Mouse (Mus musculus): Measurements from ENCODE around the gene Farsb. TPM values are rescaled to one million over a fixed set of nuclear protein-coding genes. Genes with fewer than 3 reads are reported as not detected.

The Farsb gene
- total and polyA plus RNA-seq, 3 experiments, result 119 to 154 (median 122) TPM

GRCm38 (mm10) chr1:78420271-78420670 lies 68.4 kb downstream of the Farsb start:
- DNase-seq (ENCODE audit: low read depth, low spot score), result no peak
- Histone ChIP-seq H3K4me3 (ENCODE audit: control insufficient read depth in 1 of 2, insufficient read depth in 1 of 2, low read depth in 2 of 2, low read length in 2 of 2) (no peak overlapping the region), H3K9ac (ENCODE audit: control insufficient read depth, low read depth, low read length, poor library complexity, severe bottlenecking) (no peak overlapping the region), H3K9me3 (replicated peaks; ENCODE audit: insufficient read depth, low read length) (no peaks in the 10 kb centered on the region), H3K36me3 (ENCODE audit: control insufficient read depth in 1 of 2, insufficient read depth in 2 of 2, low read length in 2 of 2) (peaks cover 0 to 10% of the 10 kb centered on the region in 2 experiments; a peak in 2 of 4 replicates), H3K79me2 (ENCODE audit: control insufficient read depth, insufficient read depth, low read length, poor library complexity) (no peaks in the 10 kb centered on the region), H3K27ac (ENCODE audit: control insufficient read depth, low read depth, low read length) (no peak overlapping the region), H3K4me1 (ENCODE audit: control insufficient read depth in 1 of 2, insufficient read depth in 2 of 2, low read length in 2 of 2) (no peaks in the 10 kb centered on the region), H3K27me3 (ENCODE audit: control insufficient read depth in 1 of 2, insufficient read depth in 2 of 2, low read length in 2 of 2) (no peaks in the 10 kb centered on the region)
- TF ChIP-seq JUND (IDR thresholded peaks at IDR 0.05; ENCODE audit: low read depth, low read length) (no peak), ZC3H11A (IDR thresholded peaks at IDR 0.05; ENCODE audit: low read depth, low read length) (no peak), KAT2A (conservative IDR thresholded peaks at IDR 0.05; ENCODE audit: low read depth, low read length) (no peak), TAL1 (IDR thresholded peaks at IDR 0.05; ENCODE audit: low read length) (no peak), RCOR1 (IDR thresholded peaks at IDR 0.05; ENCODE audit: low read depth, low read length) (no peak), TBP (IDR thresholded peaks at IDR 0.05; ENCODE audit: low read depth, low read length) (no peak), ZNF384 (IDR thresholded peaks at IDR 0.05; ENCODE audit: low read depth, low read length) (no peak), MYC (IDR thresholded peaks at IDR 0.05; ENCODE audit: low read depth, low read length) (no peak), MEF2A (IDR thresholded peaks at IDR 0.05; ENCODE audit: extremely low read depth, insufficient replicate concordance, low read depth, low read length, poor library complexity, severe bottlenecking) (no peak), POLR2AphosphoS5 (IDR thresholded peaks at IDR 0.05; ENCODE audit: borderline replicate concordance, low read depth, low read length) (no peak), POLR2AphosphoS2 (IDR thresholded peaks at IDR 0.05; ENCODE audit: low read length) (no peak), EP300 (IDR thresholded peaks at IDR 0.05; ENCODE audit: low read depth in 1 of 2, low read length in 2 of 2) (no peak), CHD1 (IDR thresholded peaks at IDR 0.05; ENCODE audit: low read depth, low read length) (no peak), POLR2A (IDR thresholded peaks at IDR 0.05; ENCODE audit: control insufficient read depth in 1 of 2, insufficient read depth in 1 of 2, low read depth in 1 of 2, low read length in 2 of 2, poor library complexity in 1 of 2) (no peak)

DNA sequence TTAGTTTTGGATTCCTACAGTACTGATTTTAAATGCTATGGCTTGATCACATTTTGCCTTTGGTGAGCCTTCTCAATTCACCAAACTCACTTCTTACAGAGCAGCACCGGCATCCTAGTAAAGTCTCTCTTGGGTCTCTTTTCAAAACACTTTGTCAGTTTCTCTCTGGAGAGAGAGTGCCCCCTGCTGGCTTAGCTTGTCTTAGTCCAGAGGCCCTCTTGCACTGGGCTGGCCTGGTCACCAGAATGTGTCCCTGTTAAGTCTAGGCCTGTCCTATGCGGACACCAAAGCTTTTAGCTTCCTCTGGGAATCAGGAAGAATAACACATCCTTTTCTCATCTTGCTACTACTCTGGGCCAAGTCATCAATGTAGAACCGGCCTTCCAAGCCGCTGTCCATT lies 69.1 kb downstream of the Farsb start:
- H3K4me3 ChIP-seq (ENCODE audit: control insufficient read depth in 1 of 2, insufficient read depth in 1 of 2, low read depth in 2 of 2, low read length in 2 of 2), result no peak overlapping the region
- DNase-seq (ENCODE audit: low read depth, low spot score), result peak; percentile 54
- H3K36me3 ChIP-seq (ENCODE audit: control insufficient read depth in 1 of 2, insufficient read depth in 2 of 2, low read length in 2 of 2), result peaks cover 0 to 8% of the 10 kb centered on the region in 2 experiments; a peak in 2 of 4 replicates
- H3K9me3 ChIP-seq (replicated peaks; ENCODE audit: insufficient read depth, low read length), result no peaks in the 10 kb centered on the region
- H3K9ac ChIP-seq (ENCODE audit: control insufficient read depth, low read depth, low read length, poor library complexity, severe bottlenecking), result no peak overlapping the region
- no peaks in the 10 kb centered on the region for H3K27me3 ChIP-seq (ENCODE audit: control insufficient read depth in 1 of 2, insufficient read depth in 2 of 2, low read length in 2 of 2)
- no peaks in the 10 kb centered on the region for H3K79me2 ChIP-seq (ENCODE audit: control insufficient read depth, insufficient read depth, low read length, poor library complexity)
- no peak overlapping the region for H3K27ac ChIP-seq (ENCODE audit: control insufficient read depth, low read depth, low read length)
- no peaks in the 10 kb centered on the region for H3K4me1 ChIP-seq (ENCODE audit: control insufficient read depth in 1 of 2, insufficient read depth in 2 of 2, low read length in 2 of 2)
- no peak for TF ChIP-seq NRF1 (IDR thresholded peaks at IDR 0.05; ENCODE audit: insufficient read depth, low read depth, low read length, poor library complexity, severe bottlenecking)
- TF ChIP-seq POLR2A (IDR thresholded peaks at IDR 0.05; ENCODE audit: control insufficient read depth in 1 of 2, insufficient read depth in 1 of 2, low read depth in 1 of 2, low read length in 2 of 2, poor library complexity in 1 of 2), result no peak
- no peak for TF ChIP-seq ELF1 (IDR thresholded peaks at IDR 0.05; ENCODE audit: low read depth, low read length)
- no peak for TF ChIP-seq NELFE (IDR thresholded peaks at IDR 0.05; ENCODE audit: low read depth, low read length)
- peak; percentile 60 to 61 (median 61) for TF ChIP-seq CTCF (IDR thresholded peaks at IDR 0.05 in 2 of 3, conservative IDR thresholded peaks at IDR 0.05 in 1 of 3; ENCODE audit: control insufficient read depth in 1 of 3, insufficient read depth in 1 of 3, low read depth in 2 of 3, low read length in 3 of 3, poor library complexity in 1 of 3, severe bottlenecking in 1 of 3)
- TF ChIP-seq GATA1 (IDR thresholded peaks at IDR 0.05; ENCODE audit: low read depth, low read length), result no peak
- no peak for TF ChIP-seq USF1 (IDR thresholded peaks at IDR 0.05; ENCODE audit: low read depth, low read length)
- no peak for TF ChIP-seq MEF2A (IDR thresholded peaks at IDR 0.05; ENCODE audit: extremely low read depth, insufficient replicate concordance, low read depth, low read length, poor library complexity, severe bottlenecking)
- no peak for TF ChIP-seq MAX (IDR thresholded peaks at IDR 0.05; ENCODE audit: low read length)
- TF ChIP-seq ZC3H11A (IDR thresholded peaks at IDR 0.05; ENCODE audit: low read depth, low read length), result peak; percentile 48
- TF ChIP-seq RAD21 (IDR thresholded peaks at IDR 0.05; ENCODE audit: low read depth, low read length), result peak; percentile 57
- TF ChIP-seq POLR2AphosphoS5 (IDR thresholded peaks at IDR 0.05; ENCODE audit: borderline replicate concordance, low read depth, low read length), result no peak
- TF ChIP-seq E2F4 (IDR thresholded peaks at IDR 0.05; ENCODE audit: borderline replicate concordance, low read depth, low read length), result no peak
- no peak for TF ChIP-seq MAFK (IDR thresholded peaks at IDR 0.05; ENCODE audit: borderline replicate concordance, low read depth, low read length)
- no peak for TF ChIP-seq UBTF (IDR thresholded peaks at IDR 0.05; ENCODE audit: borderline replicate concordance, insufficient read depth, low read depth, low read length)
- TF ChIP-seq MYB (IDR thresholded peaks at IDR 0.05; ENCODE audit: low read depth, low read length), result no peak
- no peak for TF ChIP-seq MAZ (IDR thresholded peaks at IDR 0.05; ENCODE audit: low read depth, low read length)
- peak; percentile 64 for TF ChIP-seq SMC3 (IDR thresholded peaks at IDR 0.05; ENCODE audit: low read depth, low read length)
- no peak for TF ChIP-seq TCF12 (IDR thresholded peaks at IDR 0.05; ENCODE audit: low read depth, low read length)
- TF ChIP-seq CHD1 (IDR thresholded peaks at IDR 0.05; ENCODE audit: low read depth, low read length), result no peak
- TF ChIP-seq EP300 (IDR thresholded peaks at IDR 0.05; ENCODE audit: low read depth in 1 of 2, low read length in 2 of 2), result no peak
- TF ChIP-seq BHLHE40 (IDR thresholded peaks at IDR 0.05; ENCODE audit: borderline replicate concordance, low read depth, low read length), result no peak
- TF ChIP-seq CHD2 (IDR thresholded peaks at IDR 0.05; ENCODE audit: low read length), result no peak
